Mouse (Mus musculus) monocyte, adult 2 months (primary cell): Measurements from ENCODE around the gene Areg.

ENCODE experiments used
- DNase-seq, 2 experiments: peaks; one replicate each; pipeline ENCODE4 v3.0.0; 2022; ENCODE audit warnings: low spot score in 2 of 2, low read depth in 1 of 2

The Areg gene

GRCm38 (mm10) chr5:91139446-91139873, at the start of gene Areg:
Areg (plus strand) TSS chr5:91139599.
- no peak for DNase-seq

- DNase-seq, result no peak
Observed at GRCm38 (mm10) chr5:91090301-91090700, 49.1 kb upstream of the Areg start.

- DNase-seq, result no peak
Observed at GRCm38 (mm10) chr5:91097911-91098614, 41.3 kb upstream of the Areg start.

- no peak for DNase-seq
Observed at GRCm38 (mm10) chr5:91101742-91102141, 37.7 kb upstream of the Areg start.

GRCm38 (mm10) chr5:91103943-91104665, 35.3 kb upstream of the Areg start:
- no peak for DNase-seq

GRCm38 (mm10) chr5:91106248-91106647, 33.2 kb upstream of the Areg start:
- no peak for DNase-seq

- no peak for DNase-seq
Observed at GRCm38 (mm10) chr5:91110023-91110670, 29.3 kb upstream of the Areg start.

GRCm38 (mm10) chr5:91111019-91111418, 28.4 kb upstream of the Areg start:
- no peak for DNase-seq

- no peak for DNase-seq
Observed at GRCm38 (mm10) chr5:91113967-91114366, 25.4 kb upstream of the Areg start.

GRCm38 (mm10) chr5:91114574-91114973, 24.8 kb upstream of the Areg start:
- DNase-seq, result no peak

- DNase-seq, result no peak
Observed at GRCm38 (mm10) chr5:91118618-91119017, 20.8 kb upstream of the Areg start.

- DNase-seq, result no peak
Observed at GRCm38 (mm10) chr5:91123404-91123803, 16.0 kb upstream of the Areg start.

GRCm38 (mm10) chr5:91124140-91124539, 15.3 kb upstream of the Areg start:
- no peak for DNase-seq

- DNase-seq, result no peak
Observed at GRCm38 (mm10) chr5:91126623-91127022, 12.8 kb upstream of the Areg start.

GRCm38 (mm10) chr5:91134961-91135360, 4.4 kb upstream of the Areg start:
- no peak for DNase-seq

GRCm38 (mm10) chr5:91138970-91139369, 429 bp upstream of the Areg start:
- DNase-seq, result no peak

GRCm38 (mm10) chr5:91140896-91141448, 1.6 kb downstream of the Areg start:
- no peak for DNase-seq

GRCm38 (mm10) chr5:91144971-91145370, 5.6 kb downstream of the Areg start:
- DNase-seq, result no peak

- DNase-seq, result no peak
Observed at GRCm38 (mm10) chr5:91147001-91147400, 7.6 kb downstream of the Areg start.

- DNase-seq, result peak in 1 of 2 experiments; percentile 9
Observed at GRCm38 (mm10) chr5:91148054-91148453, 8.7 kb downstream of the Areg start.

GRCm38 (mm10) chr5:91156677-91157076, 17.3 kb downstream of the Areg start:
- no peak for DNase-seq

- no peak for DNase-seq
Observed at GRCm38 (mm10) chr5:91157169-91157568, 17.8 kb downstream of the Areg start.
